Mouse (Mus musculus) gastrocnemius, adult 8-10 months (tissue): Measurements from ENCODE around the gene Shpk. TPM values are rescaled to one million over a fixed set of nuclear protein-coding genes. Genes with fewer than 3 reads are reported as not detected.

ENCODE experiments used
- DNase-seq, 2 experiments: peaks; one replicate each; pipeline ENCODE4 v3.0.0; 2022; ENCODE audit warnings: low spot score in 2 of 2
- total RNA-seq, 4 experiments: library from RNA; stranded (reverse); gene quantifications; 2 replicates each; pipeline ENCODE4 v1.2.4; 2022

The Shpk gene
- total RNA-seq, 4 experiments from 2014 or later = 0.29 to 1.1 (median 0.71) TPM

- no peak for DNase-seq
Measured at GRCm38 (mm10) chr11:73261385-73261784, 62.1 kb downstream of the Shpk start.

- DNase-seq = no peak
Measured at GRCm38 (mm10) chr11:73267267-73267666, 68.0 kb downstream of the Shpk start, which contains the start of gene Trpv3. Trpv3 (plus strand) TSS chr11:73267388.

Other genes starting within 250 kb of the Shpk start
- gene Atp2a3, start 238.3 kb upstream of the Shpk start, total RNA-seq = 1 to 10 TPM; 3.4 to 6.6 (median 4.9) TPM
- under 1 TPM; 0.24 to 0.52 (median 0.34) TPM for gene P2rx1, start 200.4 kb upstream of the Shpk start, total RNA-seq
- gene Camkk1, start 180.5 kb upstream of the Shpk start, total RNA-seq = under 1 TPM; 0.22 to 0.32 (median 0.28) TPM
- 1 to 10 TPM; 2.3 to 3.3 (median 2.9) TPM for gene Ncbp3, start 151.7 kb upstream of the Shpk start, total RNA-seq
- gene Itgae, start 108.9 kb upstream of the Shpk start, total RNA-seq = under 1 TPM in 3 of 4 experiments, not detected in 1; 0.08 to 0.10 (median 0.09) TPM
- gene Haspin, start 61.2 kb upstream of the Shpk start, total RNA-seq = not detected
- 1 to 10 TPM; 6.4 to 9.5 (median 7.0) TPM for gene P2rx5, start 39.0 kb upstream of the Shpk start, total RNA-seq
- gene Emc6, start 22.4 kb upstream of the Shpk start, total RNA-seq = 10 to 100 TPM; 80.9 to 89.6 (median 84.1) TPM
- 1 to 10 TPM; 4.9 to 9.2 (median 7.2) TPM for gene Tax1bp3, start 22.4 kb upstream of the Shpk start, total RNA-seq
- 1 to 10 TPM; 3.3 to 4.3 (median 4.1) TPM for gene Ctns, start 418 bp upstream of the Shpk start, total RNA-seq
- gene Trpv1, start 34.8 kb downstream of the Shpk start, total RNA-seq = under 1 TPM; 0.08 to 0.12 (median 0.10) TPM
- not detected for gene Trpv3, start 67.9 kb downstream of the Shpk start, total RNA-seq
- 1 to 10 TPM; 3.0 to 7.3 (median 4.5) TPM for gene Aspa, start 130.1 kb downstream of the Shpk start, total RNA-seq
- gene Gm49340, start 130.3 kb downstream of the Shpk start, total RNA-seq = not detected
- gene Spata22, start 130.3 kb downstream of the Shpk start, total RNA-seq = not detected
- not detected for gene Olfr20, start 151.3 kb downstream of the Shpk start, total RNA-seq
- not detected for gene Olfr376, start 171.8 kb downstream of the Shpk start, total RNA-seq
- gene Olfr1, start 200.2 kb downstream of the Shpk start, total RNA-seq = not detected
- gene Olfr378, start 229.0 kb downstream of the Shpk start, total RNA-seq = not detected